ENCODE assay signal across 10 mouse cellular contexts in genomic region chr19:34151909-34152308, GRCm38 (mm10). TPM values are rescaled to one million over a fixed set of nuclear protein-coding genes. Genes with fewer than 3 reads are reported as not detected.
DNase-seq lines count a peak whose midpoint lies in the region; ATAC-seq and TF ChIP-seq lines count a peak whose summit lies in the region.
"Had no signal": no experiment of that assay in that cellular context is flagged by ENCODE, and none has a peak within 500 bp of the region (broad histone marks: within the 10 kb centered on the region; RNA-seq: fewer than 3 reads in every experiment).

No protein-coding gene starts in this region.

- H3K36me3 ChIP-seq in kidney, postnatal 0 days (ENCODE audit: insufficient read depth, low read length) = no peaks in the 10 kb centered on the region

- H3K27ac ChIP-seq in kidney, postnatal 0 days = no peak overlapping the region

- TF ChIP-seq CTCF in kidney, postnatal 0 days (IDR thresholded peaks at IDR 0.05; ENCODE audit: low read depth) = peak; percentile 69

- H3K4me1 ChIP-seq in kidney, postnatal 0 days (replicated peaks; ENCODE audit: insufficient read depth, low read length) = no peaks in the 10 kb centered on the region

- no peaks in the 10 kb centered on the region for H3K27me3 ChIP-seq in kidney, postnatal 0 days (ENCODE audit: insufficient read depth, low read length)

- DNase-seq in kidney, postnatal 0 days (ENCODE audit: low spot score) = peak; percentile 61
- DNase-seq in kidney, postnatal 4 days = no peak
- DNase-seq in 416B (ENCODE audit: low read depth) = peak; percentile 45
- peak; percentile 80 for DNase-seq in induced T-regulatory cell, adult 2 months (ENCODE audit: low read depth)
- no peak for DNase-seq in adrenal gland, postnatal 25 days
- no peak for DNase-seq in cerebellum, adult 8-10 months
- no peak for DNase-seq in kidney, adult 11 months

- WGBS in kidney, postnatal 0 days = 82% methylated on average over 1 of the region's 1 CpGs

- H3K4me3 ChIP-seq in kidney, postnatal 0 days (replicated peaks; ENCODE audit: low read depth, low read length) = no peak overlapping the region

- H3K4me2 ChIP-seq in kidney, postnatal 0 days (ENCODE audit: low read length) = no peak overlapping the region

- H3K9me3 ChIP-seq in kidney, postnatal 0 days (replicated peaks; ENCODE audit: low read length) = no peaks in the 10 kb centered on the region

- no peak overlapping the region for H3K9ac ChIP-seq in kidney, postnatal 0 days (ENCODE audit: low read depth, low read length)

- no peak for ATAC-seq in kidney, postnatal 0 days (replicated peaks; ENCODE audit: low FRiP score, low read depth)
- peak; percentile 90 for ATAC-seq in CD4-positive, CD25-positive, alpha-beta regulatory T cell, adult 4 months

RNA-seq across cellular contexts. Expression of gene Ankrd22, which starts 13.9 kb away (rescaled TPM):
- 0.05 and 0.14 TPM in 2 replicates for polyA plus RNA-seq in kidney, postnatal 0 days (2015; fragmentation: Nextera tagmentation; extraction: Ambion mirVana)
- not detected for polyA plus RNA-seq in CD4-positive, CD25-positive, alpha-beta regulatory T cell, adult 4 months (2017; shearing (Covaris generic))
- not detected in 2 replicates for total RNA-seq in adrenal gland, postnatal 25 days (2021)
- polyA plus RNA-seq: heart, embryonic 14.5 days had no signal

RNA-seq across cellular contexts. Expression of gene Stambpl1, which starts 40.1 kb away (rescaled TPM):
- polyA plus RNA-seq in kidney, postnatal 0 days (2015; fragmentation: Nextera tagmentation; extraction: Ambion mirVana) = 4.9 and 6.7 TPM in 2 replicates
- polyA plus RNA-seq in CD4-positive, CD25-positive, alpha-beta regulatory T cell, adult 4 months (2017; shearing (Covaris generic)) = 100 to 1,000 TPM in 1 of 2 experiments, 10 to 100 TPM in 1; 87.6 to 100 TPM
- total RNA-seq in adrenal gland, postnatal 25 days (2021) = 5.5 and 6.7 TPM in 2 replicates

RNA-seq across cellular contexts. Expression of gene Lipm, which starts 51.2 kb away (rescaled TPM):
- polyA plus RNA-seq in kidney, postnatal 0 days (2015; fragmentation: Nextera tagmentation; extraction: Ambion mirVana) = not detected in 2 replicates
- polyA plus RNA-seq in CD4-positive, CD25-positive, alpha-beta regulatory T cell, adult 4 months (2017; shearing (Covaris generic)) = under 1 TPM in 1 of 2 experiments, not detected in 1; 0.24 TPM
- total RNA-seq in adrenal gland, postnatal 25 days (2021) = not detected in 2 replicates
- polyA plus RNA-seq: cerebellum, adult 2 months; heart, embryonic 14.5 days had no signal

Comparison
In these comparisons a context has a peak if more than half of its experiments do, and no peak if none do; other contexts are left out.
1. DNase-seq: peak in kidney, postnatal 0 days (single experiment), 416B (single experiment) and induced T-regulatory cell, adult 2 months (single experiment); none in kidney, postnatal 4 days (0 of 2), adrenal gland, postnatal 25 days (single experiment), cerebellum, adult 8-10 months (single experiment) and kidney, adult 11 months (single experiment).
2. RNA of gene Stambpl1, which starts 40.1 kb away (polyA plus RNA-seq): 87.6 to 100 TPM in CD4-positive, CD25-positive, alpha-beta regulatory T cell, adult 4 months; 4.9 to 6.7 TPM in kidney, postnatal 0 days; every median in the first group is over 10 times any median in the second.